Mouse (Mus musculus): ENCODE data around the gene Klhdc7a. TPM values are rescaled to one million over a fixed set of nuclear protein-coding genes. Genes with fewer than 3 reads are reported as not detected.

Gene Klhdc7a
- total and polyA plus RNA-seq, 3 experiments = 1.4 to 4.7 (median 1.7) TPM

DNA sequence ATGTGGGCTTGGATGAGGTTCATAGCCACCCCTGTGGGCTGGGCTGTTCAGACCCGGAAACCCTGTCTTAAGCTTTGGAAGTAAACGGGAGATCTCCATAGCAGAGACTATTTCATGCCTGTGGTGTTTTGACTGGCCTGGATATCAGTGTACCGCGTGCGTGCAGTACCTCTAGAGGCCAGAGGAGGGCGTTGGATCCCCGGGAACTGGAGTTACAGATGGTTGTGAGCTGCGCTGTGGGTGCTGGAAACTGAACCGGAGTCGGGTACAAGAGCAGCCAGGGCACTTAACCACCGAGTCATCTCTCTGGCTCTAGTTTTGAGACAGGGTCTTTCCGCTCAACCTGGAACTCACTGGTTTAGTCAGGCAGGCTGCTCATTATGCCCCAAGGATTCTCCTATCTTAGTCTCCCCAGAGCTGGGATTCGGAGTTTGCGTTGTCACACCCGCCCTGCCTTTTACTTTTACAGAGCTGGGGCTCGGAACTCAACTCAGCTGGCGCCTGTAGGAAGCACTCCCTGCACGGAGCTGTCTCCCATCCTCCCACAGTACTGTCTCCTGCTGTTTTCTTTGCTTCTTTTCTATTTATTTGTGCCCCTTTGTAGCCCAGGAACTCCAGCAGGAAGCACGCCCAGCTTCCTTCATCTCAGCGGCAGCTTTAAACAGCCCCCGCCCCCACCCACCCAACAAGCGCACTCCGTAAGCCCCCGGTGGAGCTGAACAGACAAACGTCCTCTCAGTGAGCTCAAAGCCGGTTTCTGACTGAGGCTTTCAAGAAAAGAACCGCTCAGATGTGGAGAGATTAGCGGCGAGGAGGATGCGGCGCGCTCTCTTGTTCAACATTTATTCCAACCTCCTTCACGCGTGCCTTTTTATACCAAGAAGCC is 42.3 kb downstream of the Klhdc7a start:
- H3K4me3 ChIP-seq = no peak overlapping the region
- H3K27ac ChIP-seq = no peak overlapping the region
- DNase-seq = no peak
- H3K27me3 ChIP-seq (ENCODE audit: control insufficient read depth, insufficient read depth, low read length) = peaks cover 6% of the 10 kb centered on the region; the same call in 1 of the 2 replicates
- no peak overlapping the region for H3K9ac ChIP-seq (ENCODE audit: low read depth, low read length)
- H3K36me3 ChIP-seq (ENCODE audit: control insufficient read depth, insufficient read depth, low read length) = no peaks in the 10 kb centered on the region
- no peaks in the 10 kb centered on the region for H3K4me1 ChIP-seq (ENCODE audit: control insufficient read depth, insufficient read depth, low read length)
- intact Hi-C loops (cut with DNase I) = no loop called here
- TF ChIP-seq POLR2A (IDR thresholded peaks at IDR 0.05; ENCODE audit: insufficient read depth, low read depth, low read length) (no peak), CTCF (IDR thresholded peaks at IDR 0.05) (no peak), EP300 (IDR thresholded peaks at IDR 0.05; ENCODE audit: insufficient read depth, low read depth, low read length) (no peak)
- H3K79me2 ChIP-seq (replicated peaks; ENCODE audit: control insufficient read depth, insufficient read depth, low read length) = no peaks in the 10 kb centered on the region
- 14% methylated on average over 34 of the region's 34 CpGs for WGBS

DNA sequence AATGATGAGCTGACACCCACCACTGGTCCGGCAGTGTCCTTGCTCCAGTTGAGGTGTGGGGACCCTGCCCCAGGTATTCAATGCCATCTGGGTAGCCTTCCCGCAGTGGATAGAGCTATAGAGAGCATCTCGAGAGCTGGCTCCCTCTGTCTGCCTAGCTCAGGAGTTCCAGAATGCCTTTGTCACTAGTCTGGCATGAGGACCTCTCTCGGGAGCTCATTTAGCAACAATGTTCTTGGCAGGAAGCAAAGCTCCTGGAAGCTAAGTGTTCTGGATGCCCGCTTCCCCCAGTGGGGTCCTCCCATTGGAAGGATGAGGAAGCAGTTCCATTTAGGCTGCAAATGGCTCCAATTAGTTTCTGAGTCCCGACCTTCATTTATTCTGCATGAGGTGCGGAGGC is 51.1 kb downstream of the Klhdc7a start:
- Histone ChIP-seq H3K36me3 (ENCODE audit: control insufficient read depth, insufficient read depth, low read length) (no peaks in the 10 kb centered on the region), H3K4me1 (ENCODE audit: control insufficient read depth, insufficient read depth, low read length) (no peaks in the 10 kb centered on the region), H3K4me3 (no peak overlapping the region), H3K27me3 (ENCODE audit: control insufficient read depth, insufficient read depth, low read length) (no peaks in the 10 kb centered on the region), H3K9ac (ENCODE audit: low read depth, low read length) (no peak overlapping the region), H3K79me2 (replicated peaks; ENCODE audit: control insufficient read depth, insufficient read depth, low read length) (no peaks in the 10 kb centered on the region), H3K27ac (no peak overlapping the region)
- intact Hi-C loops (cut with DNase I) = no loop called here
- 62% methylated on average over 7 of the region's 7 CpGs for WGBS
- no peak for DNase-seq
- TF ChIP-seq POLR2A (IDR thresholded peaks at IDR 0.05; ENCODE audit: insufficient read depth, low read depth, low read length) (no peak), CTCF (IDR thresholded peaks at IDR 0.05) (no peak), EP300 (IDR thresholded peaks at IDR 0.05; ENCODE audit: insufficient read depth, low read depth, low read length) (no peak)

Small RNA genes within 50 kb of the gene (microRNA-seq; reads per million reads assigned to microRNA genes)
- gene Mir2139 = 0 reads per million in 2 experiments

Other genes starting within 250 kb of the Klhdc7a start
- gene Pax7, start 134.5 kb downstream of the Klhdc7a start, total RNA-seq (2021) = not detected
- gene Pax7, start 134.5 kb downstream of the Klhdc7a start, polyA plus RNA-seq (2012; rRNA removed) = not detected in 2 replicates